Mouse (Mus musculus) midbrain, embryonic 14.5 days (tissue): ENCODE measurements at regions not wholly inside any gene's neighbourhood (a gene's known extent, or its start where the extent isn't known, plus 50 kb on each side); places are given as distances from the start of the nearest gene placed in this dataset.
A peak's percentile ranks its signal among the peaks of the same experiment; 100 is the strongest.

ENCODE experiments used
- ATAC-seq: fragments of 200-750 bp; cut with Nextera tagmentation; 2 replicates; pipeline ENCODE4 v1.8.0; 2017; ENCODE audit warnings: moderate number of reproducible peaks, moderate library complexity; ENCODE audit not compliant: low FRiP score, low TSS enrichment
- DNase-seq: peaks from one replicate; pipeline ENCODE4 v3.0.0-alpha.2; 2015
- H3K27ac ChIP-seq: fragments of 300-500 bp; sonication (generic); replicated peaks from 2 replicates; pipeline ENCODE4 v1.5.1; 2014; ENCODE audit warnings: mild to moderate bottlenecking, low read depth, low read length, moderate library complexity
- H3K27me3 ChIP-seq: fragments of 300-500 bp; sonication (generic); 2 replicates; pipeline ENCODE4 v1.6.1; 2014; ENCODE audit warnings: low read length, control low read depth, mixed read lengths; ENCODE audit not compliant: control insufficient read depth, insufficient read depth
- H3K36me3 ChIP-seq: fragments of 300-500 bp; sonication (generic); 2 replicates; pipeline ENCODE4 v1.6.1; 2014; ENCODE audit warnings: low read length, control low read depth; ENCODE audit not compliant: control insufficient read depth, insufficient read depth
- H3K4me1 ChIP-seq: fragments of 300-500 bp; sonication (generic); 2 replicates; pipeline ENCODE4 v1.6.1; 2014; ENCODE audit warnings: mild to moderate bottlenecking, antibody characterized with exemption, low read length, control low read depth; ENCODE audit not compliant: control insufficient read depth, insufficient read depth
- H3K4me2 ChIP-seq: fragments of 300-500 bp; sonication (generic); 2 replicates; pipeline ENCODE4 v1.6.1; 2014; ENCODE audit warnings: mild to moderate bottlenecking, low read length, moderate library complexity
- H3K4me3 ChIP-seq: fragments of 300-500 bp; sonication (generic); replicated peaks from 2 replicates; pipeline ENCODE4 v1.5.1; 2014; ENCODE audit warnings: low read depth, low read length
- H3K9ac ChIP-seq: fragments of 300-500 bp; sonication (generic); replicated peaks from 2 replicates; pipeline ENCODE4 v1.6.1; 2014; ENCODE audit warnings: mild to moderate bottlenecking, low read length, moderate library complexity
- H3K9me3 ChIP-seq: fragments of 300-500 bp; sonication (generic); 2 replicates; pipeline ENCODE4 v1.6.1; 2016; ENCODE audit warnings: low read length, control low read depth, mixed read lengths; ENCODE audit not compliant: control insufficient read depth
- WGBS: fragments of 180-500 bp; shearing (Covaris S2); extraction: QIAGEN DNeasy Blood & Tissue Kit; methylation state at CpG from one replicate; pipeline ENCODE4 v1.1.7; 2014; 5-methylcytosine and 5-hydroxymethylcytosine counted together

DNA sequence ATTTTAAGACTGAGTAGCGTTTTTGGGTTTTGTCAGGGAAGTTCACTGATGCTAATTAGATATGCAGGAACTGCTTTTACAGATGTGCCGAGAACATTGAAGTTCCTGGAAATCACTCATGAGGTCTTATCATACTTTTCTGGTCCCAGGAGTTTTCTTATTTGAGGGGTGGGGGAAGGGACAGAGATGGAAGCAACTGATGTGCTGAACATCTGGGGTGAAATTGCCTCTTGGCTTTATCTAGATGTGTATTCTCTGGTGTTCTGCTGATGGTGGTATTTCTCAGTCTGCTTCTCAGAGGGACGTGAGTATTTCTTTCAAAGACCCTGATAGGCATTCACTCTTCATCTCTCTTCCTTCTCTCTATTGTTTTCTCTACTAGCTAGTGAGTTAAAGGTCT, 107.5 kb upstream of the Sel1l start:
- no peak overlapping the region for H3K9ac ChIP-seq
- no peak for ATAC-seq
- no peak overlapping the region for H3K4me3 ChIP-seq
- H3K27ac ChIP-seq, result no peak overlapping the region
- DNase-seq, result no peak
- H3K9me3 ChIP-seq, result no peaks in the 10 kb centered on the region
- H3K36me3 ChIP-seq, result no peaks in the 10 kb centered on the region
- H3K4me1 ChIP-seq, result no peaks in the 10 kb centered on the region
- 85% methylated on average over 3 of the region's 3 CpGs for WGBS
- no peak overlapping the region for H3K4me2 ChIP-seq
- no peaks in the 10 kb centered on the region for H3K27me3 ChIP-seq

DNA sequence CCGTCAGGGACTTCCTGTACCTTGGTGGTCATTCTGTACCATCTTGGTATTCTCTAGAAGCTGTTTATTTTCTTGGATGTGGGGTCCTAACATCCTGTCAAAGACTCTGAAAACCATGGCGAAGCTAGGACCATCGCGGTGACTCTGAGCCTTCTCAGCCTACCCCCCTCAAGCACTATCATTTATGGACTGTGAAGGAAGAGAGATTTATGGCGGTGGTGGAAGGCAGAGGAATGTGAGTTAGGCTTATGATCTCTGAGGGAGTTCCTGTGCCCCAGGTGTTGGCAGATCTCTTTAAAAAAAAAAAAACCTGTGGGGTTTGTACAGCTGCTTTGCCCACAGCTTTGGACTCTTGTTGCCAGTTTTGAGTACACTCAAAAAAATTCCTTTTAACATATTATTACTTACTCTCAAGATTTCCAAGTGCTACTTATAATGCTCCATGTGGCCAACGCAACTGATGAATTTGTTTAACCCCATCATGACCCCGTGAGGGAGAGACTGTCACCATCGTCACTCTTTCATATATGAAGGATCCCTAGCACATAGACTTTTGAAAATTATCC, 99.7 kb upstream of the Sel1l start:
- H3K27me3 ChIP-seq, result no peaks in the 10 kb centered on the region
- H3K9me3 ChIP-seq, result no peaks in the 10 kb centered on the region
- no peaks in the 10 kb centered on the region for H3K4me1 ChIP-seq
- H3K4me2 ChIP-seq, result no peak overlapping the region
- no peak overlapping the region for H3K27ac ChIP-seq
- H3K36me3 ChIP-seq, result no peaks in the 10 kb centered on the region
- H3K4me3 ChIP-seq, result no peak overlapping the region
- DNase-seq (no peak), ATAC-seq (no peak)
- no peak overlapping the region for H3K9ac ChIP-seq
- WGBS, result 94% methylated on average over 8 of the region's 8 CpGs

DNA sequence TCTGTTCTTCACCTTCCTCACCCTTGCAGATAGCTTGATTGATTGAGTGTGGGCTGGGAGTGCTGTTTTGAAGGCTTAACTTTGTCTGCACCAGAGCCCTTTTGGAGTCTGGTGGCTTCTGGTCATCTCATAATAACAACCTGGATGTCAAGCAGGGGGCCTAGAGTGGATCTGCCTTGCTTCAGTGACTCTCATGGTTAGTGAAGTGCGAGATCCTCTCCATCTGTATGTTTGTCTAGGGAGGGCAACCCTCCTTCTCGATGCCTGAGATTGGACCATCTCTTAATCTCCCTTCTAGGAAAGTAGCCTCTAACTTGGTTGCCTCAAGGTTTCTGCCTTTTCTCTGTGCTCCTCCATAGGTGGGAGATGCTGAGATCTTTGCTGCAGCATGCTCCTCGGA, 99.0 kb upstream of the Sel1l start:
- H3K9ac ChIP-seq, result no peak overlapping the region
- H3K4me2 ChIP-seq, result no peak overlapping the region
- H3K27me3 ChIP-seq, result no peaks in the 10 kb centered on the region
- ATAC-seq, result no peak
- H3K9me3 ChIP-seq, result no peaks in the 10 kb centered on the region
- H3K4me3 ChIP-seq, result no peak overlapping the region
- H3K27ac ChIP-seq, result no peak overlapping the region
- no peaks in the 10 kb centered on the region for H3K4me1 ChIP-seq
- no peak for DNase-seq
- H3K36me3 ChIP-seq, result no peaks in the 10 kb centered on the region
- 83% methylated on average over 3 of the region's 3 CpGs for WGBS

DNA sequence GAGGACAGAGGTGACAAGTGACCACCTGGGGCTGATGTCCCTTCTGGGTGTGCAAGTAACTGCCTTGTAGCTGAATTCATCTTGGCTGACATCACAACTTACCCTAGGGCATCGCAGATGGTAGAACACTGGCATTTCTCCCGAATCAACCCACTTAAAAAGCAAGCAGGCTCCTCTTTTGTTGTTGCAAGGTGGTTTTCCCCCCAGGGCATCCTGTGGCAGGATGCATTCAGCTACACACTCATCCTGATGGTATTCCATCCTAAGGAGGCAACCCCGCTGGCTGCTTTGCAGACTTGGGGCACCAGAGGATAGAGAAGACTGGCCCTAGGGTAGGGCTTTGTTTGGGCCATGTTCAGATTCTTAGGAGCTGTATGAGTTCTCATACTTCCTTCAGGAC, 97.6 kb upstream of the Sel1l start:
- WGBS, result 86% methylated on average over 3 of the region's 3 CpGs
- Histone ChIP-seq H3K9me3 (no peaks in the 10 kb centered on the region), H3K36me3 (no peaks in the 10 kb centered on the region), H3K4me2 (no peak overlapping the region), H3K9ac (no peak overlapping the region), H3K27ac (no peak overlapping the region), H3K27me3 (no peaks in the 10 kb centered on the region), H3K4me3 (no peak overlapping the region), H3K4me1 (no peaks in the 10 kb centered on the region)
- DNase-seq (no peak), ATAC-seq (no peak)

DNA sequence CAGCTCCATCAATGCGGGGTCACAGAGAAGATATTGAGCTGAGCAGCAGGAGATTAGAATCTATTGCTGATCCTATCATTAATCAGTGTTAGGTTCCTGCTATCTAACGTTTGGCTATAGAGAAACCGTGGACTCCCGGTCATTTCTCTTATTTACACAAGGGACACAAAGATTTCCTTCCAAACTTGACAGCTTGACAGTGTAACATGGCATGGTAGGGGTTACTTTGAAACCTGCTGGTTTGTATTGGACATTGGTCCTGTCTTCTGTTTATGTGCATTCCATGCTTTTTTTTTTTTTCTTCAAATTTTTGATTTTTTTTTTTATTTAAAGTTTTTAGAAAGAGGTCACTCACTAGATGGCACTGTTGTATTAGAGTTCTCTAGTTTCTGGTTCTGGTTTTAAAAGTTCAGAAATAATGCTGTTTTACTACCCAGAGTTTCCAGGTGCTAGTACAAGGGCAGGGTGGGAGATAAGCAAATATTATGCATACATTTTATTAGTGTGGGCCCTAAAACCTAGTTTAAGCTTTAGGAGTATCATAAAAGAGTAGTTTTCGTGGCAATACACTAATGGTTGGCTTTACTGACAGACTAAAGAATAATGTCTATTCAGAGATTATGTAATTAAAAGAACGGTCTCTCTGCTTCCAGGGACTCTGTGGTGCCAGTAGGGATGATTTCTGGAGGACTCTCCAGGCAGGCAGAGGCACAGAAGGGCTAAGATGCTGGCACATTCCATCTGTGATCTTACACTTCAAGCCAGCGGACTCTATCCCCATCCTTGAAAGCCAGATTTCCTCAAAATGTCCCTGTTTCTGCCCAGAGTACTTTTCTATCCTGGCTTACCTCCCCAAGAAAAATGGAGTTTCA, 83.8 kb upstream of the Sel1l start:
- no peak for ATAC-seq
- Histone ChIP-seq H3K4me3 (no peak overlapping the region), H3K9ac (no peak overlapping the region), H3K4me1 (no peaks in the 10 kb centered on the region), H3K27me3 (no peaks in the 10 kb centered on the region), H3K4me2 (no peak overlapping the region), H3K36me3 (no peaks in the 10 kb centered on the region), H3K27ac (no peak overlapping the region), H3K9me3 (no peaks in the 10 kb centered on the region)
- DNase-seq, result peak; percentile 84
- WGBS, result 67% methylated on average over 7 of the region's 7 CpGs

DNA sequence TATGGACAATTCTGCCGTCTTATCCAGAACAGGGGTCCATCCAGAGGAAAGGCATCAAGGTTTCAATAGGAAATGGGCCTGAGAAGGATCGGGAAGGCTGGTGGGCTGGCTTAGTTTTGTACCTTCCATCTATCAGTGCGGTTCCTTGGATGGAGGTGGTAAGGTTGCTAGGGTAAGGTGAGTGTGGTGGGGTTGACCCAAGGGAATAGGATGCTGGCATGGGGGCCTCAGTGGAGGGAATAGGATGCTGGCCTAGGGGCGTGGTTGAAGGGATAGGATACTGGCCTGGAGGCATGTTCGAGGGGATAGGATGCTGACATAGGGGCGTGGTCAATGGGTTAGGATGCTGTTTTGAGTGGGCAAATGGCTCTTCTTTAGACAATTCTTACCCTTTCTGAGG, 82.6 kb upstream of the Sel1l start:
- ATAC-seq, result no peak; the same call in 1 of the 2 replicates
- H3K4me3 ChIP-seq, result no peak overlapping the region
- no peaks in the 10 kb centered on the region for H3K9me3 ChIP-seq
- no peak overlapping the region for H3K4me2 ChIP-seq
- no peaks in the 10 kb centered on the region for H3K27me3 ChIP-seq
- no peak overlapping the region for H3K27ac ChIP-seq
- 88% methylated on average over 6 of the region's 6 CpGs for WGBS
- H3K36me3 ChIP-seq, result no peaks in the 10 kb centered on the region
- DNase-seq, result no peak
- no peaks in the 10 kb centered on the region for H3K4me1 ChIP-seq
- no peak overlapping the region for H3K9ac ChIP-seq

DNA sequence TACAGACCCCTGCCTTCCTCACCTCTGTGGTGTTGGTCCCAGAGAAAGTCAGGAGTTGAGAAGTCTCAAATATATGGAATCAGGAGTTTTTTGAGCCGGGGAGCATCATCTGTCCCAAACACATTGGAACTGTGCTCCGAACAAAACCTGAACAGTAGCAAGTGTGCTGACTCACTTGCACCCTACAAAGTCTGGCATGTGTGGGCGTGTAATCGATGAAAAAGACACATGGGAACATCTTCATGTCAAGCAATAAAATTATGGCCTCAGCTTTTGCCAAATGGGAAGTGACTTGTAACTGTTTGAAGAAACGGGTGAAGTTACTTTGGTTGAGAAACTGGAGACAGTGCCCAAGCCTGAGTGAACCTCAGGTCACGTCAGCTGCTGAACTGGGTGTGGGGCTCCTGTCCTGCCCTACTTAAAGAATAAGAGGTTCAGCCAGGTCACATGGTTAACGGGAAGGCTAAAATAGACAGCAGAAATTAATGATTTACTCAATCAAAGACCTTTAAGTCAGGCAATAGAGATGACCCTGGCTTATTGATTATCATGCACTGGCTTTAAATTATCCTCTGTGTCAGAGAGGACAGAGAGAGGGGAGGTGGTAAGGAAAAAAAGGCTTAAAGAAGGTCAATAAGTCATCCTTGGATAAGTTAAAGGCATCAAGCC, 80.6 kb upstream of the Sel1l start:
- Histone ChIP-seq H3K36me3 (no peaks in the 10 kb centered on the region), H3K9ac (no peak overlapping the region), H3K27ac (no peak overlapping the region), H3K4me2 (no peak overlapping the region), H3K4me1 (no peaks in the 10 kb centered on the region), H3K27me3 (no peaks in the 10 kb centered on the region), H3K4me3 (no peak overlapping the region), H3K9me3 (no peaks in the 10 kb centered on the region)
- ATAC-seq (no peak), DNase-seq (no peak)
- WGBS, result 88% methylated on average over 7 of the region's 7 CpGs

DNA sequence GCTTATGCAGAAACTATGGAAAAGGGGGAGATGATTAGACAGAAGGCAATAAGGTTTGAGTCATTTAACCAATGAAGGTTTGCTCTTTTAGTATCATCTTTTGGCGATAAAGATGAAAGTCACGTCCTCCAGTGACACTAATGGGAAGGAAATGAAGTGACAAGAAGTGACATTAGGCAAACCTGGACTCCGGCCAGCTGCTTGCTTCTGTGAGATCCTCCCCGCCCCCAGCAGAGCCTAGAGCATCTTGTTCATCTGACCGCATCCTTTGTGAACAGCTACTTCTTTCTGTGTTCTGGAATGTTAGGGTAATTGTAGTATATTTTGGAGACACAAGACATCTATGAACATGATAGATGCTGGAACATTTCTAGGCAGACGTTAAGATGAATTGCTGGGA, 78.6 kb upstream of the Sel1l start:
- ATAC-seq, result no peak
- WGBS, result 87% methylated on average over 6 of the region's 6 CpGs
- Histone ChIP-seq H3K27me3 (no peaks in the 10 kb centered on the region), H3K4me1 (no peaks in the 10 kb centered on the region), H3K36me3 (no peaks in the 10 kb centered on the region), H3K4me3 (no peak overlapping the region), H3K9ac (no peak overlapping the region), H3K9me3 (no peaks in the 10 kb centered on the region), H3K27ac (no peak overlapping the region), H3K4me2 (no peak overlapping the region)
- no peak for DNase-seq
